Mouse (Mus musculus) granulocyte monocyte progenitor cell, adult 5-6 weeks (primary cell): Measurements from ENCODE around the gene Blmh. TPM values are rescaled to one million over a fixed set of nuclear protein-coding genes. Genes with fewer than 3 reads are reported as not detected.

ENCODE experiments used
- ATAC-seq: replicated peaks from 2 replicates; pipeline ENCODE4 v1.8.0; 2016; ENCODE audit warnings: mild to moderate bottlenecking, moderate TSS enrichment, inconsistent platforms; ENCODE audit not compliant: poor library complexity, severe bottlenecking
- total RNA-seq, 2 experiments: library from RNA; stranded (forward) in 1 of 2; stranded (reverse) in 1 of 2; fragments of 200-712, 200-1000 nt in 1 of 2; fragments of >200 nt in 1 of 2; fragmentation: Nextera tagmentation in 1 of 2; gene quantifications; 2 replicates each; pipeline ENCODE4 v1.2.3; 2014 to 2017

Blmh gene
- total RNA-seq, 2 experiments from 2014 or later: 83.3 to 226 TPM

DNA sequence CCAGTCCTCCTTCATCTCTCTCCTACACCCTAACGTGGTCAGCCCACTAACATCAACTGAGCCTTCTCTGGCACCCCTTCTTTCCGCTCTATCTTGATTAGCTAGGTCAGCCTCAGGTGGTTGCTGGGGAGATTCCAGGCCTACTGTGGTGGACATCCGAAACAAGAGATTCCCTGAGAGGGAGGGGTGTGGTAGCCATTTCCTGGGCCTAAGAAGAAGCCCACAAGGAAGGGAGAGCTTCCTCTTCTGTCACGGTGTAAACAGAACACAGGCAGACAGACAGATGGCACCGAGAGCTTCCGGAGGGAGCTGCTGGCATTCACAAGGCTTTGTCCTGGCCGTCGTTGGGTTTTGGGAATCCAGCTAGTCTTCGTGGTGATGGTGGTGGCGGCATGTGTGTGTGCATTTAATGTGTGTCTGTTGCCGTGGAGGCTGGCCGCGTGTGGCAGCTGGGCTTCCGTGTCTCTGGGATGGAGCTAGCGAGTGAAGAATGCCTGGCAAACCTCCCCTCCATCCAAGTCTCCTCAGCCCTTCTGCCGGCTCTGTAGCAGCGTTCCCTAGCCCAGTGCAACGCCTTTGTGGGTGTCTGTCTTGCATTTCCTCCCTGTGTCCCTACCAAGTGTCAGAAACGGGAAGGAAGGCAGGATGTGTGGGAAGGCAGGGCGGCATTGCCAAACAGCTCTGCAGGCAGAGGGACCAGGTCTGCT lies 71.5 kb downstream of the Blmh start:
- peak; percentile 70 for ATAC-seq

DNA sequence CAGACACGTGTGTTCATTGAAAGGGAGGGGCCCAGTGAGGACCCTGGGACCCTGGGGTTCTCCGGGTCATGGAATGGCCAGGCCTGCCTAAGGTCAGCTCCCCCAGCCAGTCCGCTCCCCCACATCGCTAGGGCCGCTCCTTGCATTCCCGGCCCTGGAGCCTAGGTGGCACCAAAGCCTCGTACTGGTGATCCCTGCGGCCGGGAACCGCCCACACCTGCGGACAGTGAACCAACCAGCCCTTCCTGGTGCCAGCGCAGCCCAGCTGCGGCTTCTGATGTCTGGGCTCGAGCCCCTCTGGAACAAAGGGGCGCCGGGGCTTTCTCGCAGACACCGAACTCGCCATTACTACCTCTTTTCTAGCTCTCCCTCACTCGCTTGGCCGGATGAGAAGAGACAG lies 72.7 kb downstream of the Blmh start:
- peak; percentile 55 for ATAC-seq

DNA sequence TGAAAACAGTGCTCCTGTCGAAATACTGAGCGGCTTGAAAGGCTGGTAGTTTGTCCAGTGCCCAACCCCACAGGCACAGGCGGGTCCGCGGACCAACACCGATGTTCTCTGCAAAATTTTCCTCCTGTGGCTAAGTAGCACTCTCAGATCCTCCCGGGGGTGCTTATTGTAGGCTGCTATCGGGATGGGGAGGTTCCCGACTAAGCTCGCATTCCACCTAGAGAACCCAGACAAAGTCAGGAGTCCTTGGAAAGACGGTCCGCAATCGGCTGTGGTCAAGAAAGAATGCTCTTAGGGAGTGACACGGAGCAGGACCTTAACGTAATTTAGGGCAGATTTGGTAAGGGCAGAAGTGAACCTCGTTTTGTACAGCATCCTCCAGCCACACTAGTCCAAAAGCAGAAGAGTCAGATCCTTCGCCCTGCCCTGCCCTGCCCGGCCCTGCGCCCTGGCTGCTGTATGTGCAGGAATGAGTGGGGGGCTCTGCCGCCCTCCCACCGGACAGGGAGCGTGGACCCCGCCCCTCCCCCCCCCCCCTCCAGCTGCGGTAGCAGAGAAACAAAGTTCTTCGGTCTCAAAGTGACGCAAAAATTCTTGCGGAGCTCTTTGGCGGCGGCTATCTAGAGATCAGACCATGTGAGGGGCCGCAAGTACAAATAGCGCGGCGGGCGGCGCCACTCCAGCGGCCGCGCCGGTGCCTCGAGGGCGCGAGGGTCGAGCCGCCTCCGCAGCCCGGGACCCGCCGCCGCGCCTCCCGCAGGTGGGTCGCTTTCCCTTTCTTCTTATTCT lies 73.5 kb downstream of the Blmh start, which contains the start of gene Slc6a4:
Gene Slc6a4, plus strand, starts transcription at position 688 of the 789 bp plus-strand sequence.
- ATAC-seq: 0 out of 2 replicates have a peak, but pooled peaks have one; percentile 8

GRCm38 (mm10) chr11:76998705-76999226 lies 74.2 kb downstream of the Blmh start:
- no peak for ATAC-seq

- no peak for ATAC-seq
Measured at GRCm38 (mm10) chr11:77000741-77001140, 76.1 kb downstream of the Blmh start.

DNA sequence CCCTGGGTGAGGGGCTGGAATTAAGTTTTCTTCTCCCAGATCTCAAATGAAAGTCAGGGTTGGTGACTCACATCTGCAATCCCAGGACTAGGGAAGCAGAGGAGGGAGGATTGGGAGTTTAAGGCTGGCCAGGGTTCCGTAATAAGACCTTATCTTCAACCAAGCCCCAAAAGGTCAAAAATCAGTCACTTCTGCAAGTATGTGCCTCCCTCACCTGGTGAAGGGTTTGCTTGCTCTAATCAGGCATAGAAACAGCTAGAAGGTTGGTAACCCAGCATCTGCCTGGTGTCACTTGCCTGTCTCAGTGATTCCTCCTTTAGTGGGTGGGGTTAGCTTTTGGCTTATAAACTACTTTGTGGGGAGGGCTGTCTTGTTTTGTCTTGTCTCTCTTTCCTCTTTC lies 77.8 kb downstream of the Blmh start:
- ATAC-seq: no peak

DNA sequence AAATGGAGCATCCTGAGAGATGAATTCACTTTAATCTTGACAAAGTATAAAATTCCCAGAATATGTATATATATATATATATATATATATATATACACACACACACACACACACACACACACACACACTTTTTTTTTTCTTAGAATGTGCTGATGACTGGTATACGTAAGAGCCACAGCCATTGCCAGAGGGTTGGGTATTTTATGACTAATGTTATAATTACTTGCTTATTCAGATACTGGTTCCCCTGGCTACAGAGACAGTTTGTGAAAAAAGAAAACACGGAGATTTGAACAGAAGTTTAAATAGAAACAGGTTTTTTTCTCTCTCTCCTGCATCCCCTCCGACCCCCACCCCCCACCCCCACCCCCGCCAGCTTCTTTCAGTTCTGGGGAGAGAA lies 81.3 kb downstream of the Blmh start:
- ATAC-seq: no peak

DNA sequence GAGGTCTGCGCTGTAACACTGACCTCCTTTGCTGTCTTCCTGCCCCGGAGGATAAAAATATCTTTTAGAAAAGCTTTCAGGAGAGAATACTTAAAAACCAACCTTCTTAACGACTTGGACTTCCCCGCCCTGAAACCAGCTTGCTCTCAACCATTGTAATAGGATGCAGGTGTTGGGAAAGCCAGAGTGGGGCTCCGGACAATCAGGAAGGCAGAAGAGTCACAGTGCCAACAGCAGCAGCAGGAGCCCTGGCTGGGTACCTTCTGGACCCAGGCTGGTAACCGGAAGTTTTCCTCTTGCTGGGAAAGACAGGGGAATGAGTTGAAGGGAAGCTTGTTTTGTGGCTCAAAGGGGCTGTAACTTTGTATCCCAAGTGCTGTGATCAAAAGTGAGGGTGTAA lies 82.0 kb downstream of the Blmh start:
- ATAC-seq: no peak

DNA sequence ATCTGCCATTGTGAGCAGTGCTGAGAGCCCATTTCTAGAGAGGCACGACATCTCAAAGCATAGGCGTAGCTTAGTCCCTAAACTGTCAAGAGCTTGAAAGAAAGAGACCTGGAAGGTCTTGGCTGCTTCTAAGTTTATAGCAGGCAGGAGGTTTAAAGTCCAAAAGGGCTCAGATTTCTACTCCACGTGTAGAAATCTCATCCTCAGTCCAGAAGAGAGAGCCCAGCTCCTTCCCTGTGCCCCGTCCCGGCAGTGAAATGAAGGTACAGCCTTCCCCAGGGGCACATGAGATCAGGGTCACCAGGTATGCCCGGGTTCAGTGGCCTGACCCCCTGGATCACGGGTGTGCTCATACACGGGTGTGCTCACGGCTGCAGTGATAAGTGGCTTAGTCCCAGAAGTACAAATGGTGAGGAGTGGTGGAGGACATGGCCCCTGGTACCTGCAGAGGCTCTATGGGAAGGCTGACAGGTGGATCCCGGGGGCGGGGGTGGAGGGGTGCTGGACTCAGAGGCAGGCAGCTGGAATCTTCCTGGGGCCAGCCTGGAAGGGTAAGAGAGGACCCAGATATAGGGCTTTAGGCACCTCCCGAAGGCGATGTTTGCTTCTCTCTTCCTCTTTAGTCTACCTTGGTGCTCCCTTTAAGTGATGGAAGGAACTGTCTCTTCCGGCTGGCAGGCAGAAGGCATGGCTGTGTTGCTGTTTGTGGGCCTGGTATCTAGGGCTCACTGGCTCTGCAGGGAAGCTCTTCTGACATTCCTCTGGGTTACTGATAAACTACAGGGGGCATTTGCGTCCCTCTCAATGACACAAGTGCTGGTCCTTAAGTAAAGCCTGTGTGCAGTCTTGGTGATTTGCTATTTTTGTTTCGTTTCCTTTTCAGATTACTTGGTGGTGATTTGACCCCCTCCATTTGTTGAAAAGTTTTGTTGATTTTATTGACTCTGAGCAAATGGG lies 84.7 kb downstream of the Blmh start:
- no peak for ATAC-seq

DNA sequence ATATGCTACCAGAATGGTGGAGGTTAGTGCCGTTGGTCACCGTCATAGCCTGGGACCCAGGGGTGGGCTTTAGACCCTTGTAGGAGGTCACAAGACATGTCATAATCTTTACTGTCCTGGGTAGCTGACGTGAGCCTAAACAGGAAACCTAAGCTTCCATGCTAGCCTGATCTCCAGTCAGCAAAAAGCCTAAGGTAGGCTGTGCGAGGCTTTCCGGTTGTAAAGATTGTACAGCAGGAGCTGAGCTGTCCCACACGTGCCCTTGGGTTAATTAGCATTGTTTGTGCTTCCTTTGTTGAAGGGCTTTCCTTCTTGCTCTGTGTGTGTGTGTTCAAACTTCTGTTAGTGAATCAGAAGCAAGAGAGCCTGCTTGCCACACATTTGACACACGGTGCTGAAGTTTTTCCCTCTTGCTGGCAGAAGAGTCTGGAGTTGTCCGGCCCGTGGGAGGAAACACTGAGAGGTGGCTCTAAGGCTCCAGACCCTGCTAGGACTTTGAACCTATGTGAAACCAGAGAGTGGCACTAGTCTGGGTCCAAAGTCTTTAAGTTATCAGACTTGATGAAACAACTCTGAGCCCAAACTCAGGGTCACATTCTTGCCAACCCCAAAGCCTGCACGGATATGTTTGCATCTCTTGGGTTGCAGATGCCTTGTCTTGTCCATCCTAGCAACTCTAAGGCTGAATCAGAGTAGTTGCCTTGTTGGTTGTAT lies 86.3 kb downstream of the Blmh start:
- ATAC-seq: no peak

DNA sequence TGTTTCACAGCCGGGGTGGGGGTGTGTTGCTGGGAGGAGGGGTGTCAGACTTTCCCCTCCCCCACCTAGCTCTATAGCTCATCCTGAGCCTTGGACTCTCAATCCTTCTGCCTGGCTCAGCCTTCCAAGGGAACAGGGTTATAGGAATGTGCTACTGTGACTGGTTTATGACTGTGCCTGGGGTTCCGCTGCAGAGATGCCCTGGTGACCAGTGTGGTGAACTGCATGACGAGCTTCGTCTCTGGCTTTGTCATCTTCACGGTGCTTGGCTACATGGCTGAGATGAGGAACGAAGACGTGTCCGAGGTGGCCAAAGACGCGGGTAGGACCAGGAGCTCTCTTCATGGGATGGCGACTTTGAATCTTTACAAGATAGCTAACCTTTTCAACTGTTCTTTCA lies 93.4 kb downstream of the Blmh start:
- peak; percentile 75 for ATAC-seq

DNA sequence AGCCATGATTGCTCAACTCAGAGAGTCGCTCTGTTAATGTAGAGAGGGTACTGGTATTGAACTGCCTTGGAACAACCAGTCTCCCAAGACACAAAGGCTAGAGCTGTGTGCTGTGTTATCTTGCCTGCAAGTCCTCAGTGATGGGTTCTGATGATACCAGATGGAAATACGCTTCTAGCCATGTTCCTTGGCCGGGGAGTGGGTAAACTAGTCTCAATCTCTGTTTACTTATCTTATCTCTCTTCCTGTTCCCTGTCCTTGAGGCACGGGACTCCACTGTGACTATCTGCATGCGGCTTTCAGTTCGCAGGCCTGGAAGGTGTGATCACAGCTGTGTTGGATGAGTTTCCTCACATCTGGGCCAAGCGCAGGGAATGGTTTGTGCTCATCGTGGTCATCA lies 94.9 kb downstream of the Blmh start:
- no peak for ATAC-seq

DNA sequence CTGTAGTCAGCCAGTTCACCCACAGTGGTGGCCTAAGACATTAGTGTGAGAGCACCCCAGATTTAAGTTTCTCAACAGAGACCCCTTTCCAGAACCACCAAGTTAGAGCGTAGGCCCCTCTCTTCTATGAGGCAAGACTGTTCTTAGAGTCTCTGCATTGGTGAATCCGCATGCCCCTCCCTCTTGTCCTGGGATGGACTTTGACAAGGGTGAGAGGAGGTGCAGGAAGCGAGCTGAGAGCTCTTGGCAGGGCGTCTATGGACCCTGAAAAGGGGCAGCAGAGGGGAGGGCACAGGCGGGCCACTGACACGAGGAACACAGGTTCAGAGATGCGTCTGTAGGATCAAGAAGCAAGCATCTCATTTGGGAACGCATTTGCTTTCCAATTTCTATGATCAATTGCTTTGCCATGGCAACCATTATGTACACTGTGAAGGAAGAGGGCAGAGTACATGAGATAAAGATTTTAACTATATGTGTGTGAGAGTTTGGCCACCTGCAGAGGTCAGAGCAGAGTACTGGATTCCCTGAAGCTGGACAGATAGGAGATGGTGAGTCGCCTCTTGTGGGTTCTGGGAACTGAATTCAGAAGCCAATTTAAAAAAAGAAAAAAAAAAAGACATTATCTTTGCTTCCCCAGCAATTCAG lies 97.3 kb downstream of the Blmh start:
- no peak for ATAC-seq

DNA sequence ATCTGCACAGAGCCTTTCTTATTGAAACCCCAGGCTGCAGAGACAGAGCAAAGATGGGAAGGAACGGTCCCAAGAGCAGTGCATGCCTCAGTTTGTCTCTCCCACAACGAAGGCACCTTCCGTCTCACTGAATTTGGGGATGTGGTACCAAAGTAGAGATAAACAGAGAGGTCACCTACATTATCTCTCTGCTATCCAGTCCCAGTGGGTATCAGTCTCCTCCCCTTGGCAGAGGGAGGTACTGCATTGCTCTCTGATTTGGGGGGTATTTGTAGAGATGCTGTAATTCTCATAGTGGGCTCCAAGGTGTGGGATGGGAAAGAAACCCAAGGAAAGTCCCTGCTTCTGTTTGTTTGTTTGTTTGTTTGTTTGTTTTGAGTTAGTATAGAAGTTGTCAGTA lies 102.0 kb downstream of the Blmh start:
- 0 out of 2 replicates have a peak, but pooled peaks have one; percentile 41 for ATAC-seq

- ATAC-seq: no peak
Measured at GRCm38 (mm10) chr11:77028157-77028556, 103.5 kb downstream of the Blmh start.

- peak; percentile 68 for ATAC-seq
Measured at GRCm38 (mm10) chr11:77031151-77031934, 106.7 kb downstream of the Blmh start.
